Mouse (Mus musculus) megakaryocyte-erythroid progenitor cell, adult 5-6 weeks (primary cell): Measurements from ENCODE around the gene Iqca. TPM values are rescaled to one million over a fixed set of nuclear protein-coding genes. Genes with fewer than 3 reads are reported as not detected.

Source experiments
- ATAC-seq: replicated peaks from 2 replicates; pipeline ENCODE4 v1.8.0; 2016; ENCODE audit warnings: mild to moderate bottlenecking, inconsistent platforms; ENCODE audit not compliant: severe bottlenecking, poor library complexity, low FRiP score, low TSS enrichment
- total RNA-seq, 2 experiments: library from RNA; stranded (forward) in 1 of 2; stranded (reverse) in 1 of 2; fragments of 200-1000, 215-1000 nt in 1 of 2; fragments of >200 nt in 1 of 2; fragmentation: Nextera tagmentation in 1 of 2; gene quantifications; 2 replicates each; pipeline ENCODE4 v1.2.3; 2014 to 2017

The Iqca gene
- total RNA-seq (2014; fragmentation: Nextera tagmentation) (not detected in 2 replicates), total RNA-seq (2017) (not detected in 2 replicates)

DNA sequence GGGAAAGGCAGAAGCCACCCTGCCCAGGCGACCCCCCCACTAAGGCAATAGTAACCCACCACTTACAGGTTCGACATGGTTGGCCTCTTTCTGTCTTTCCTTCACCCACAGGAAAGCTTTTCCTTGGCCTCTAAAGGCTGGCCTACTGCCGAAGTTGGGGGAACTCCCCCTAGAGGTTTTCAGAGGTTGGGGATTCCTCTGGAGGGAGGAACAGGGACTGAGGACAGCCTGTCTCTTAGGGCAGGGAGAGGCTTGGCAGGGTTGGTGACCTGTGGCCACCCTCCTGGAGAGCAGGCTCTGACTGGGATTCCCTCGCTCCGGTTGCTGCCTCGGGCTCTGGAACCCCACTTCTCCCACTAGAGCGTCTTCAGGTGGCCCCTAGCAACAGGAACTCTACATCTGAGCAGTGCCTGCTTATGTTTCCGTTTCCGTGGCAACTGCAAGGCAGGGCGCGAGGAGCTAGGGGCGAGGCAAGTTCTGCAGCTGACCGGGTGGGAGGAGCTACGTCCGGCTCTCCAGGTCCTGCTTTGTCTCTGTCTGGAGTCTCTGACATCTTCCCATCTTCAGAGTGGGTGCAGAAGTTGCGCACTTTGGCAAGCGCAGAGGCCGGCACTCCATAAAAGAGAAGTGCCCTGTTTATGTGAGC lies at the start of gene Iqca:
Gene Iqca (minus strand): TSS at position 303 of the 646 bp plus-strand sequence.
- 0 out of 2 replicates have a peak, but pooled peaks have one; percentile 52 for ATAC-seq

DNA sequence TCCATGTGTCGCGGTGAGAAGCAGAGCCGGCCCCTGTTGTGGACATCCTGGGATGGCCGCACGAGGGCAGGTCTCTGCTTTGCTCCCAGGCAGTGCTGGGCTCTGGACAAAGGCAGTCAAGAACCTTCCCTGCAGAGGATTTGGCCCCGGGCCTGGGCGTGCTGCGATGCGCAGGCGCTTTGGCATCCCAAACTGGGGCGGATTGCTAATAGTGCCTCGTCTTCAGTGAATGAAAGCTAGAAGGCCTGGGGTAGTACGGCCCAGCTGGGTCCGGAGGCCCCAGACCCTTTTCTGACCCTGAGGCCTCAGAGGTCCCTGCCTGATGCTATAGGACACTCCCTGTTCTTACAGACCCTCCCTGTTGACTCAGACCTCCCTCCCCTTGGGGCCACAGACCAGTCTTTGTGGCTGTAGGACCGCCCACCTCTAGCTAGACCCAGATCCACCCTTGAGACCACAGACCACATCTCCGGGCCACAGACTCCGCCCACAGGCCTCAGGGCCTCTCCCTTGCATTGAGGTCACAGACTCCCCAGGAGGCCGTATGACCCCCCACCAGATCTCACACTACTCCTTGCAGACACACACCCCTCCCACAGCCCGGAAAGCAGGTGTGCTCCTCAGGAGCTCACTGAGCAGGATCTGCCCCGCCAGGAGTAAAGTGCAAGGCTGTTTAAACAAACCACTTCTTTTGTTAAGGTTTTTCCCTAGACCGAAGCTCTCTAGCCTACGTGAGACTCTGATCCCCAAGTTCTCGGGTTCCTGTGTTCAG lies 49.2 kb upstream of the Iqca start:
- ATAC-seq: peak; percentile 29; the same call in 1 of the 2 replicates

DNA sequence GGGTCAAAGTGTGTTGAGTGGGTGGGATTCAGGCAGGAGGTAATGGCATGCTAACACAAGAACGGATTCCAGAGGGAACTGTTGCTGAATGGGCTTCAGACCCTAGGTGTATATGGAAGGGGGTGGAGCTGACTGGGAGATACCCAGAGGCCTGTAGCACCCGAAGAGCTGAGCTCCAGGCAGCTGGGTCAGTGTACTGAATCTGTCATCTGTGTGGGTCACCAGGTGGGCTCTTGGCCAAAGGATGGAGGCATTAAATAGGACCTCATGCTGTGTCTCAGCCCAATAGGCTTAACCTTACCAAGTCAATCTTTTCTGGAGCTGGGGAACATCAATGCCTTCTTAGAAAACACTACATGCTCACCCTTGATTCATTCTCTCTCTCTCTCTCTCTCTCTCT lies 48.5 kb upstream of the Iqca start:
- ATAC-seq: no peak

DNA sequence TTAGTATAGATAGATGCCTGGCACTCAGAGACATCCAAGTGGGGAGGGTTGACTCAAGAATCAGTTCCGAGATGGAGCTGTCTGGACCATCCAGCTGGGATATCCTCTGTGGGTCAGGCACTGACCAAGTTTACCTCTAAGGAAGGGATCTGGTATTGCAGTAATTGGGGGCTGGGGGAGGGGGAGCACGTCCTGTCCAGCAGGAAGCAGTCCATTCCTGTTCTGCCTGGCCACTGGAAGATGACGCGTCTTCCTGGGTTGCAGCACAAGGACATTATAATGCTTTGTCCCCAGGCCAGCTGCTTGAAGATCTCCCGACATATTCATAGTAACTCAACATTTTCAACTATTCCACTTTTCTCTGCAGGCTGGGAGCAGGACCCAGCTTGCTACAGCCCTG lies 48.0 kb upstream of the Iqca start:
- ATAC-seq: no peak

DNA sequence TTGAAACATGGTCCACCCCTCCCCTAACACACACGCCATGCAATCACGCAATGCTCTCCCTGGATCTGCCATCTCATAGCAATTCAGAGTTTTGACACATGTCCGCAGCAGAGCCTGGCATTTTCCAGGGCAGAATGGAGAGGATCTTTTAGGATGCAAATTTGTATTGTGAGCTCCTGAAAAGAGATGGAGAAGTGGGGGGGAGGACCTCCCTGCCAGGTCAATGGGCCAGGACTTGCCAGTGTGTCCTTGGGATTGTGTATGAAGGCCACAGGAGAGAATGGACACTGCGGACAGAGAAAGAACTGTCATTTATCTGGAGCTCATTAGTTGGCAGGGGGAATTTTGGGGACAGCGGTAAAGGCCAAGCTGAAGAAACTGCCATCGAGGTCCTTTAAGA lies 35.8 kb upstream of the Iqca start:
- no peak for ATAC-seq

DNA sequence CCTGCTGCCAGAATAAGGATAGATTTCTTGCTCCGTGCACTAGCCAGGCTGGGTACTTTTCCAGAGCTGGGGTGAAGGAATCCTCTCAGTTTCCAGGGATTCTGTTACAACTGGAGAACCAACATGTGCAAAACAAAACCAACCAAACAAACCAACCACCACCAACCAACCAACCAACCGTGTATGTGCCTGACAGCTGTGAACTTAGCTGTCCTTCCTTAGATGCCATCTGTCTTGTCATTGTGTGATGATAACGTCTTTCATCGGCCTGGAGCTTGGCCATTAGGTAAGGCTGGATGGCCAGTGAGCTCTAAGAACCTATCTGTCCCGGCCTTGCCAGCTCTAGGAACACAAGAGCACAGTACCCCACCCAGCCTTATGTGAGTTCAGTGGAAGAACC lies 33.7 kb upstream of the Iqca start:
- ATAC-seq: no peak

DNA sequence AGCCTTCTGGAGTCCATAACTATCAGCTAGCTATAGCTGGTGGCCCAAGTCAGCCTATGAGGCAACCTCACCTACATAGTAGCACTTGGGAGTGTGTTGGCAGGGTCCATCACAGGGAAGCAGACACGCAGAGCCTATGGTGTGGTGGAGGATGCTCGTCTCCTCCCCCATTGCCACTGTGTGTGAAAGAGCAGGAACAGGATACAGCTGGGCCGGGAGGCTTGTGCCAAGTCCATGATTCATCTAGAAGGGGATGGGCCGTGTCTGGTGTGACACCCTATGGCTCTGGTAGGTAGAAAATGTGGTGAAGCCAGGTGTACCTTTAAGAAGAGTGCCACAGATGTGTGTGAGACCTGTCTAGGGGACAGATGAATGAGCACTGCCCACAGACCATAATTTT lies 33.0 kb upstream of the Iqca start:
- no peak for ATAC-seq

DNA sequence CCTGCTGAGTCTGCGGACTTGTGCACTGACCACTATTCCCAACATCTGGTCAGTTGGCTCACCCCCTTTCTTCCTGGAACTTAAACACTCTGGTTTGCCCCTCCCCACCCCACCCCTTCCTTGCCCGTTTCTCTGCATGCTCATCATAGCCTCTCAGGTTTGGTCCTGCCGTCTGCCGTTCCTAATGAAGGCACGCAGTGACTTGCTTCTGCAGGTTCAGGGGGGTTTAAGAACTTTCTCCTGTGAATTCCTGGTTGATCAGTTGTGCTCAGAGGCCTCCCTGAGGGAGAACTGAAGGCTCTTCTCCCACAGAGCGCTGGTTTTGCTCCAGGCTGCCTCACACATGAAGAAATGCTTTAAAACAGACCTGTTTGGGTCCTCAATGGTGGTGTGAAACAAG lies 30.4 kb upstream of the Iqca start:
- no peak for ATAC-seq

DNA sequence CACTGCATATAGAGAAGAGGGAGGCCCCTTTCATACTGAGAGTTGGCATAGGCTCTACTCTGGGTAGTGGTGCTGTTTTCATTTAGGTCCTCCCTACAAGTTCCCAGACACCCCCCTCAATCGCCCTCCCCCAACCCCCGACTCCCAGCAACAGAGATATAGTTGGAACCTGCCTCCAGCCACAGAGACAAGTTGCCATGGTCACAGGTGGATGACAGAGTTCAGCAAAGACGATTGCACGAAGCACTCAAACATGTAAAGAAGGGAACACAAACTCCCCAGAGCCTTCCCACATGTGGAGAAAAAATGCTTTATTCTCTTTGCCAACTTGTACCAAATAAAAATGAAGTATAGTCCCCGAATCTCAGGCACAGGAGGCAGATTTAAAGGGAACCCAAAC lies 29.3 kb upstream of the Iqca start:
- no peak for ATAC-seq

DNA sequence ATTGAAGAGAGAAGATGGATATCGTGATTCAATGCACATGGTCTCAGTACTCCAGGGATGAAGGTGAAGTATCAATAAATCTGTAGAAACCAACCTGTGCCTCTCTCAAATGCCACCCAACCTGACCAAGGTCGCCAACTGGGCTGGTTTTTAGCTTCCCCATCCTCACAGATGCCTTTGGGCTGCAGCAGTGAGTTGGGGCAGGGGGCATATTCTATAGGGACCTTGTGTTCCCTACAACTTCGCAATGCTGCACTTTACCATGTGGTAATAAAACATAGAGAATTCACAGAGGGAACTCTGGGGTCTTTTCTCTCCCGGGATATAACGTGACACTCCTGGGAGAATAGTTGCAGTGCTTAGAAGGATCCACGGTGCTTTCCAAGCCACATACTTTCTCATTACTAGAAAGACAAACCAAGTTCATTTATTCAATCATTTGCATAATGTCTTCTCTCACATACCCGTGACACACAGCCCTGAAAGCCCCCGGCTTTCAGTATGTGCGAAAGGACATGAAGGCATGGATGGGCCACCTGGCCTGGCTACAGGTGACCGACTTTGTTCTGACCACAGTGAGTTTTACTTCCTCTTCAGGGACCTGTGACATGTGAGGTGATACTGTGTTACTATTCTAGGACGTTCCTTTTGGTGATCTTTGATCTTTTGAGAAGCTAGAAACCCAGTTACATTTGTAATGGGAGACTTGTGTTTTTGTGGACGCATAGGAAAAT lies 27.9 kb upstream of the Iqca start:
- ATAC-seq: no peak

DNA sequence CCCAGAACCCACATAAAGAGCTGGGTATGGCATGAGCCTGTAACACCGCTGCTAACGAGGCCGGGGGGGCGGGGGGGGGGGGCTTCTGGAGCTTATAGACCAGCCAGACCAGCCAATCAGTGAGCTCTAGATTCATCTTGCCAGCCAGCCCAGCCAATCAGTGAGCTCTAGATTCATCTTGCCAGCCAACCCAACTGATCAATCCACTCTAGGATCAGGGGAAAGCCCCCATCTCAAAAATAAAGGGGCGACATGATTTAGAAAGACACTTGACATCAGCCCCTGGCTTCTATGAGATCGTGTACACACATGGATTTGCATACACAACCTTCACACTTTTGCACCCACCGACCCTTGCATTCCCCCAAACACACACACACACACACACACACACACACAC lies 27.3 kb upstream of the Iqca start:
- no peak for ATAC-seq

DNA sequence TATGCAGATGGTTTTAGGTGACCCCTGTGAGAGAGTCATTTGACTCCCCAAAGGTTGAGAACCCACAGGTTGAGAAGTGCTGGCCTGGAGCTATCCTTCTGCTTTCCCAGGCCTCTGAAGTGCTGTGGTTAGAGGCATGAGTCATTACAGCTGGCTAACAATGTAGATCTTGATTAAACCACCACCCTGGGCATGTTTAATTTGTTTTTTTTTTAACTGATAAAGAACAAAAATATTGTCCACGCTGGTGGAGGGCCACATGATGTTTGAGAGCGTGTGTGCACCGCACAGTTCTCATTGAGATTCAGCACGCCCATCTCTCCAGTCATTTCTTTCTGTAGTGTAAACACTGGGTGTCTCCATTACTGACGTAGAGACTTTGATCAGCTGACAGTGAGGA lies 24.8 kb upstream of the Iqca start:
- ATAC-seq: no peak

DNA sequence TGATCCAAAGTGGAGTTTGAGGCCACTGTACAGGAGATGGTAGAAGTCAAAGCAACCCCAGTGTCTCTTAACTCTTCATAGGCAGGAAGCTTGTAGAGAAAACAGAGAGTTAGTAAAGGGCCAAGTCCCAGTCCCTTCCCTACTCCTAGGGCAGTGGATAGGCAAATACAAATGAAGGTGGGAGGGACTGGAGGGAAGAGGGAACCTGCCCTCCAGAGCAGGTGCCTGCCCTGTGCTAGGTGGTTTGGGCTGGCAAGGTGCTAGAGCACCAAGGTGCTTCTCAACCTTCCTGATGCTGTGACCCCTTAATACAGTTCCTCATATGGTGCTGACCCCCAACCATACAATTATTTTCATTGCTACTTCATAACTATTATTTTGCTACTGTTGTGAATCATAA lies 24.4 kb upstream of the Iqca start:
- ATAC-seq: no peak

DNA sequence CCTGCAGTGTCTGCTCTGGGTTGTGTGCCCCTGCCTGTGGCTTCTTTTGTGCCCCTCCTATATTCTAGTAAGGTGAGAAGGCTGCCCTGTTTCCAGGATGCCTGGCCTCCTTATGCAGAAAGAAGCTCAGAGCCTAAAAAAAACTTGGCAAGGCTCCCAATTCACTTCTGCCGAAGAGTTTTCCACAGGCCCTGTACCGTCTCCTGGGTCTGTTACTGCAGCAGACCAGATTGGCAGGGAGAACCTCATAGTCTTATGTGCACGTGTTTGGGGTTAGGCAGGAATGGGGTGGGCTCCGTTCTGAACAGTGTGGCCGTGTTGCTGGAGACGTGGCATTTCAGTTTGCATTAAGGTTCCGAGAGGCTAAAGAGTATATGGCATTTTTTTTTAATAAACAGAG lies 23.0 kb upstream of the Iqca start:
- ATAC-seq: no peak

DNA sequence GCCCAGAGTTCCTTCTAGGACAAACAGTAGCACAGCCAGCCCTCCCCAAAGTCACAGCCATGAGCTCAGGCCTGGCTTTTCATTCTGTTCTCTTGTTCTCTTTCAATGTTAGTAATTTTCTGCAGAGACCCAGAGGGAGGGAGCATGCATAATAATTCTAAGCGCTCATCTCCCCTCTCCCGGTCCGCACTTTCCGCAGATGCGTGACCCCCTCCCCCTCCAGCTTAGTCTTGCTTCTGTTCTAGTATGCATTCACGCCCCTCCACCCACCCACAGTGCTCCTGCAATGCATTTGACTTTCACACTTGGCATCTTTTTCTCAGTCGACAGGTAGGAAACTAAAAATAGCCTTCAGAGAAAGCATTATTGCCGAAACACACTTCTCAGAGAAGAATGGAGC lies 21.1 kb upstream of the Iqca start:
- ATAC-seq: no peak

DNA sequence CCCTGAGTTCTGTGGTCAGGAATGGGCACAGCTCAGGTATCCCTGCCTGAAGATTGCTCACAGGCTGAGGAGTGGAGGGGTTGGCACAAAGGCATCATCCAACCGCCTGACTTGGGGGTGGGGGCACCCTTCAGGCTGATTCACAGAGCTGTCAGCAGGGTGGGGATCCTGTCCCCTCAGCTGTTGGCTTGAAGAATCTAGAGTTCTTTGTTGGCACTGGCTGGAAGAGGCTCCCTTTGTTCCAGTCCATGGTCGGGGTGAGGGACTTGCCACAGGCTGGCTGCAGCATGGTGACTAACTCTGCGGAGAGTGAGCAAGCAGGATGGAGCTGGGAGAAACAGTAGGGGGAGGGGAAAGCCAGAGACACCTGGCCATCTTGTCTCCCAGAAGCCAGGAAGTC lies 11.1 kb upstream of the Iqca start:
- ATAC-seq: no peak

DNA sequence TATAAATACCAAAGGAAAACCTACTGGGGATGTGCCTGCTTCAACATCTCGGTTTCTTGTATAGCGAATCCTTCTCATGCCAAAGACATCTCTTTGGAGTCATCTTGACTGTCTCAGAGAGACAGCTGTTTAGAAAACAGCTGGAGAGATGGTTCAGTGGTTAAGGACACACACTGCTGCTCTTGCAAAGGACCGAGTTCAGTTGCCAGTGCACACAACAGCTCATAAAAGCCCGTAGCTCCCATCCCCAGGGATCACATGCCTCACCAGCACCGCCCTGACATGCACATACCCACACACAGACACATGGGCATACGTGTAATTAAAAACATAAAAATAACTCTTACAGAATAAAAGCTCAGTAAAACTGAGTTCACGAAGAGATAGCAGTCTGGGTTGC lies 10.0 kb upstream of the Iqca start:
- ATAC-seq: no peak

DNA sequence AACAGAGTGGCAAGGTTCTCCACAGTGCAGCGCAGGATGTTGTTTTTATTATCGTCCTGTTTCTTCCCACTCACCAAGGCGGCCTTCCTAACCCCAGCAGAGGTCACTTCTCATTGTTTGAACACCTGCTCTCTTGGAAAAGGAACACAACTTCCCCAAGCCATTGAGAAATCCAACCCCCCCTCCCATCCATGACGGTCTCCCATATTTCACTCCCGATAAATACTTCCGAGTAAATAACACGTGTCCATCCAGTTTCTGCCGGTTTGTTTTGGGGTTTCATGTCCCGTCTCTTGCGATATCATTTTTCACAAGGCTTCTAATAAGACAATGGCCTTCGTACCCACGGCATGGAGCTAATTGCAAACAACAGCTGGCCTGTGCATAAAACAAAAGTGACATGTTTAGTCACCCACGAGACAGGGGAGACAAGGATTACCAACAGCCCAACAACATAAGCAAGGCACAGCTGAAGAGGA lies 9.2 kb upstream of the Iqca start:
- ATAC-seq: no peak

DNA sequence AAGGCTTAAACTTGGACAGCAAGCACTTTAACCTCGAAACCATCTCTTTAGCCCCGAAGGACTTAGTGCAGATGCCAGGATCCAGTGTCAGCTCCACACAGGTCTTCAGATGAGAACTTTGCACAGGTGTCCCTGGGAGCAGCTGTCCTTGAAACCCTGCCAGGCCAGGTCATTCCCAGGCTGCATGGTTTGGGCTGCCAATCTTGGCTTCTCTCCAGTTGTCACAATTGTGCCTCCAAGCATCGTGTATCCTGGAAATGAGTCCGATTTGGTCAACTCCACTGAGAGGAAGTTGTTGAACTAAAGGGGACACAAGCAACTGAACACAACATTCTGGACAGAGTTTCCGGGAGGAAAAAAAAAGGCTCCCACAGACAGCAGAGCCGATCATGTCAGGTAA lies 8.4 kb upstream of the Iqca start:
- ATAC-seq: no peak

DNA sequence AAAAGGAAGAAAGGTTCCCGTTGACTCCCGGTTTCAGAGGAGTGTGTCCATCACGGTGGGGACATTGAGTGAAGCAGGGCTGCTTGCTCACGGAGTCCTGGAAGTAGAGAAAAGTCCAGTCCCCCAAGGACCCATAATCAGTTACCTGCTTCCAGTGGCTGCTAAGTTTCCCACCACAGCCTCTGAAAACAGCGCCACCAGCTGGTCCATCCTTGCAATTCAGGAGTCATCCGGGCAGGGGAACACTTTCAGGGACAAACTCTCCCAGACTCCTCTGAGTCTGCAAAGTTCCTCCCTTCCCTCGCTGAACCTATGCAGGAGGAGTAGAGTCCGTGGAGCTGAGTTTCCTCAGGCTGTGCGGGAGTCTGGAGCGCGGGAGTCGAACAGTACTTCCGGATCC lies 6.7 kb upstream of the Iqca start:
- no peak for ATAC-seq
